18 mouse cellular contexts compared by ENCODE assay signal in the genomic region with DNA sequence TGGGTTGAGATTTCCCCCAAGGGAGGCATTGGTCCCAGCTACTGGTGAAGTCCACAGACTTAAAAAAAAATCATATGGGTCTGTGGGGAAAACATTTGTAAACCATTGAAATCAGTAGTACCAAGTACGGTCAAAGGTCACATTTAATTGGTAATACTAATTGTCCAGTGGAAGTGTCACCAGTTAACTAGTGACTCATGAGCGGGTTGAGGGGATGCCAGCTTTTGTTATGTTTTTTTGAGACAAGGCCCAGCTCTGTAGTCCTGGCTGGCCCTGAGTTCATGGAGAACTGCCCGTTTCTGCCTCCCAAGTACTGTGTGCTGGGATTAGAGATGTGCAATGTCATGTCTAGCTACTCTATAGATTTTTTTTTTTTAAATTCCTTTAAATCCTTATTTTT.
"Had no signal": no experiment of that assay in that cellular context is flagged by ENCODE, and none has a peak within 500 bp of the region (broad histone marks: within the 10 kb centered on the region; RNA-seq: fewer than 3 reads in every experiment).

No protein-coding gene starts in this region.

- H3K4me3 ChIP-seq: lung, embryonic 15.5 days; midbrain, embryonic 13.5 days; midbrain, embryonic 15.5 days; neural tube, embryonic 12.5 days; stomach, embryonic 15.5 days had no signal

- ATAC-seq: liver, postnatal 0 days; lung, postnatal 0 days; midbrain, embryonic 13.5 days; midbrain, embryonic 15.5 days had no signal

- H3K9ac ChIP-seq: liver, postnatal 0 days; lung, embryonic 15.5 days; midbrain, embryonic 13.5 days; midbrain, embryonic 15.5 days; neural tube, embryonic 12.5 days; stomach, embryonic 15.5 days had no signal

- H3K9me3 ChIP-seq: lung, embryonic 15.5 days; megakaryocyte, embryonic 14.5 days; midbrain, embryonic 13.5 days; midbrain, embryonic 15.5 days; neural tube, embryonic 12.5 days; stomach, embryonic 15.5 days had no signal

- H3K4me2 ChIP-seq: lung, embryonic 15.5 days; midbrain, embryonic 11.5 days; midbrain, embryonic 13.5 days; midbrain, embryonic 15.5 days; neural tube, embryonic 12.5 days; stomach, embryonic 15.5 days had no signal

- H3K27ac ChIP-seq: lung, embryonic 15.5 days; macrophage; midbrain, embryonic 13.5 days; midbrain, embryonic 15.5 days; neural tube, embryonic 12.5 days; stomach, embryonic 15.5 days; stomach, postnatal 0 days had no signal

- DNase-seq: liver, postnatal 0 days; lung, adult 2 months; lung, postnatal 14 days; lung, postnatal 36 days; right cerebral cortex, postnatal 14 days; thymus, adult 2 months; thymus, postnatal 25 days; thymus, postnatal 4 days had no signal

- H3K27me3 ChIP-seq: lung, embryonic 15.5 days; megakaryocyte, embryonic 14.5 days; midbrain, embryonic 13.5 days; midbrain, embryonic 15.5 days; neural tube, embryonic 12.5 days; stomach, embryonic 15.5 days had no signal
